Mouse (Mus musculus) inflammation-experienced regulatory T-cells, adult 16 weeks (primary cell): ENCODE measurements around the gene Gpc2. TPM values are rescaled to one million over a fixed set of nuclear protein-coding genes. Genes with fewer than 3 reads are reported as not detected.

Source experiments
- polyA plus RNA-seq: library from polyadenylated mRNA; unstranded; fragments of 100-300 nt; shearing (Covaris generic); gene quantifications from one replicate; pipeline ENCODE4 v1.2.1, GENCODE M21; 2017

Gene Gpc2
- 3.1 TPM for polyA plus RNA-seq

GRCm38 (mm10) chr5:138279585-138280424 is at the start of gene Gpc2, which contains the start of the genes Gm43720 and Stag3:
TSS of gene Gpc2 (minus strand) at chr5:138280005.
TSS of gene Gm43720 (minus strand) at chr5:138279958.
TSS of gene Stag3 (plus strand) at chr5:138280240.

GRCm38 (mm10) chr5:138272409-138272923 is 7.3 kb downstream of the Gpc2 start, which contains the start of gene Gal3st4:
TSS of gene Gal3st4 (minus strand) at chr5:138272840.

GRCm38 (mm10) chr5:138263260-138264206 is 16.3 kb downstream of the Gpc2 start, which contains the start of gene BC037034:
TSS of gene BC037034 (minus strand) at chr5:138264033.

GRCm38 (mm10) chr5:138255353-138256093 is 24.3 kb downstream of the Gpc2 start, which contains the start of gene Lamtor4:
TSS of gene Lamtor4 (plus strand) at chr5:138255482.

GRCm38 (mm10) chr5:138225700-138226099 is 54.1 kb downstream of the Gpc2 start, which contains the start of gene Nxpe5:
TSS of gene Nxpe5 (plus strand) at chr5:138225898.

Other genes starting within 250 kb of the Gpc2 start
- gene Smok3c, start 226.8 kb downstream of the Gpc2 start, polyA plus RNA-seq, result not detected
- 24.9 TPM for gene Zkscan1, start 194.9 kb downstream of the Gpc2 start, polyA plus RNA-seq
- 29.4 TPM for gene Zscan21, start 163.1 kb downstream of the Gpc2 start, polyA plus RNA-seq
- 21.6 TPM for gene Zfp113, start 124.3 kb downstream of the Gpc2 start, polyA plus RNA-seq
- gene Cops6, start 118.9 kb downstream of the Gpc2 start, polyA plus RNA-seq, result 229 TPM
- 12.5 TPM for gene Ap4m1, start 108.0 kb downstream of the Gpc2 start, polyA plus RNA-seq
- gene Mcm7, start 107.6 kb downstream of the Gpc2 start, polyA plus RNA-seq, result 98.7 TPM
- gene Taf6, start 92.6 kb downstream of the Gpc2 start, polyA plus RNA-seq, result 66.2 TPM
- gene Cnpy4, start 92.5 kb downstream of the Gpc2 start, polyA plus RNA-seq, result 19.3 TPM
- gene Mblac1, start 85.7 kb downstream of the Gpc2 start, polyA plus RNA-seq, result 0.74 TPM
- not detected for gene Nxpe5, start 54.1 kb downstream of the Gpc2 start, polyA plus RNA-seq
- gene Lamtor4, start 24.5 kb downstream of the Gpc2 start, polyA plus RNA-seq, result 117 TPM
- 13.3 TPM for gene BC037034, start 16.0 kb downstream of the Gpc2 start, polyA plus RNA-seq
- gene Gal3st4, start 7.2 kb downstream of the Gpc2 start, polyA plus RNA-seq, result 1.1 TPM
- not detected for gene Gm43720, start within 50 bp of the Gpc2 start, polyA plus RNA-seq
- gene Stag3, start 235 bp upstream of the Gpc2 start, polyA plus RNA-seq, result 0.74 TPM
- 24.7 TPM for gene Pvrig, start 62.0 kb upstream of the Gpc2 start, polyA plus RNA-seq
- gene Zfp157, start 161.5 kb upstream of the Gpc2 start, polyA plus RNA-seq, result 29.9 TPM